Mouse (Mus musculus): ENCODE measurements around the gene Ism1. TPM values are rescaled to one million over a fixed set of nuclear protein-coding genes. Genes with fewer than 3 reads are reported as not detected.

The Ism1 gene
- polyA plus RNA-seq, 1 experiment from 2014 or later, result 8.0 TPM

GRCm38 (mm10) chr2:139714206-139714605 is 36.2 kb downstream of the Ism1 start:
- H3K9me3 ChIP-seq, result peaks cover 5% of the 10 kb centered on the region; the same call in 1 of the 2 replicates
- no peak overlapping the region for H3K4me3 ChIP-seq (replicated peaks)
- no peak overlapping the region for H3K9ac ChIP-seq (replicated peaks)
- no peaks in the 10 kb centered on the region for H3K36me3 ChIP-seq
- no peak for ATAC-seq (ENCODE audit: insufficient number of reproducible peaks, insufficient read depth, low FRiP score, low TSS enrichment, low read depth)
- no peak overlapping the region for H3K27ac ChIP-seq
- H3K4me1 ChIP-seq (replicated peaks), result no peaks in the 10 kb centered on the region
- no peaks in the 10 kb centered on the region for H3K27me3 ChIP-seq
- WGBS, result 50% methylated on average over 3 of the region's 3 CpGs
- no peak overlapping the region for H3K4me2 ChIP-seq

- Histone ChIP-seq H3K9ac (replicated peaks) (no peak overlapping the region), H3K9me3 (peaks cover 5% of the 10 kb centered on the region; the same call in 1 of the 2 replicates), H3K27ac (no peak overlapping the region), H3K4me3 (replicated peaks) (no peak overlapping the region), H3K36me3 (no peaks in the 10 kb centered on the region), H3K4me1 (replicated peaks) (no peaks in the 10 kb centered on the region), H3K4me2 (no peak overlapping the region), H3K27me3 (no peaks in the 10 kb centered on the region)
- WGBS, result 67% methylated on average over 1 of the region's 1 CpGs
- no peak for ATAC-seq (ENCODE audit: insufficient number of reproducible peaks, insufficient read depth, low FRiP score, low TSS enrichment, low read depth)
Observed at GRCm38 (mm10) chr2:139717772-139718171, 39.8 kb downstream of the Ism1 start.

DNA sequence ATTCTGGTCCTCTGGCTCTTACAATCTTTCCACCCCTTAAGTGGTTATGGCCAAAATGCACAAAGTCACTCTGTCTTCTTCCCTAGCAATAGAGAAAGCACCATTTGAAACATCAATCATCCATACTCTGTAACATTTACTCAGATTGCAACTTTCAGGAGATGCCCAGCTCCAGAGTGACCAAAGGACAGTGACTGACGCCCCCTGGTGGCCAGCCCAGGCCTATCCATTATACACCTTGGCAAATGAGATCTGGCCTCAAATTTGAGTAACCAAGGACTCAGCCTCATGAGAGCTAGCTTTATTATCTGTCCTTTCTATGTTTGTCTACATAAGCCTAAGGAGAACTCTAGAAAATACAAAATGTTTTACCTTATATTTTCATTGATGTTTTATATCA is 44.7 kb downstream of the Ism1 start:
- Histone ChIP-seq H3K36me3 (no peaks in the 10 kb centered on the region), H3K4me1 (replicated peaks) (no peaks in the 10 kb centered on the region), H3K9me3 (no peaks in the 10 kb centered on the region), H3K4me2 (no peak overlapping the region), H3K9ac (replicated peaks) (no peak overlapping the region), H3K27me3 (no peaks in the 10 kb centered on the region), H3K27ac (no peak overlapping the region), H3K4me3 (replicated peaks) (no peak overlapping the region)
- no peak for ATAC-seq (ENCODE audit: insufficient number of reproducible peaks, insufficient read depth, low FRiP score, low TSS enrichment, low read depth)
- 0% methylated on average over 1 of the region's 1 CpGs for WGBS

GRCm38 (mm10) chr2:139723304-139723703 is 45.3 kb downstream of the Ism1 start:
- no peak for ATAC-seq (ENCODE audit: insufficient number of reproducible peaks, insufficient read depth, low FRiP score, low TSS enrichment, low read depth)
- Histone ChIP-seq H3K9ac (replicated peaks) (no peak overlapping the region), H3K36me3 (no peaks in the 10 kb centered on the region), H3K4me2 (no peak overlapping the region), H3K27ac (no peak overlapping the region), H3K4me1 (replicated peaks) (no peaks in the 10 kb centered on the region), H3K9me3 (no peaks in the 10 kb centered on the region), H3K4me3 (replicated peaks) (no peak overlapping the region), H3K27me3 (no peaks in the 10 kb centered on the region)
- 44% methylated on average over 3 of the region's 3 CpGs for WGBS

GRCm38 (mm10) chr2:139724202-139724838 is 46.3 kb downstream of the Ism1 start:
- H3K4me2 ChIP-seq, result no peak overlapping the region
- H3K4me1 ChIP-seq (replicated peaks), result no peaks in the 10 kb centered on the region
- WGBS, result 76% methylated on average over 4 of the region's 4 CpGs
- no peak overlapping the region for H3K4me3 ChIP-seq (replicated peaks)
- no peaks in the 10 kb centered on the region for H3K36me3 ChIP-seq
- no peak for ATAC-seq (ENCODE audit: insufficient number of reproducible peaks, insufficient read depth, low FRiP score, low TSS enrichment, low read depth)
- H3K27ac ChIP-seq, result no peak overlapping the region
- H3K27me3 ChIP-seq, result no peaks in the 10 kb centered on the region
- H3K9ac ChIP-seq (replicated peaks), result no peak overlapping the region
- no peaks in the 10 kb centered on the region for H3K9me3 ChIP-seq

- no peak overlapping the region for H3K4me2 ChIP-seq
Observed at GRCm38 (mm10) chr2:139725328-139725727, 47.4 kb downstream of the Ism1 start.

DNA sequence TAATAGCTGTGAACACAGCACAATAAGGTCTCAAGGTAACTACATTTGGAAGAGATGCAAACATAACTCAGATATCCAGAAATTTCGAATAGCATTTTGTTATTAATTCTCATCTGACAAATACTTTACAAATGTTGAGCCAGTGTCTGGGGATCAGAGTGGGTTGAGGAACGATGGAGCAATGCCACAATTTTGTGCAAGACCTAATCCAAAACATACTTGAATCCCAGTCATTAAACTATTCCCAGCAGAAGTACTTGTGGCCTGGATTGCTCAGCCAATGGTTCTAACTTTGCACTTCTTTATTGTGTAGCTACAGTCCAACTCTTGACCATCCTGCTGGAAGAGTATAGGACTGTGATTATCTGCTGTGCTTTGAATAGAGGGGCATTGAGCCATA is 50.1 kb downstream of the Ism1 start:
- H3K27me3 ChIP-seq, result no peaks in the 10 kb centered on the region
- WGBS, result 88% methylated on average over 2 of the region's 2 CpGs
- ATAC-seq (ENCODE audit: insufficient number of reproducible peaks, insufficient read depth, low FRiP score, low TSS enrichment, low read depth), result no peak
- no peak overlapping the region for H3K27ac ChIP-seq
- H3K9me3 ChIP-seq, result no peaks in the 10 kb centered on the region
- no peak overlapping the region for H3K9ac ChIP-seq (replicated peaks)
- H3K4me3 ChIP-seq (replicated peaks), result no peak overlapping the region
- 0 out of 2 replicates have a peak, but pooled peaks cover 1% of the 10 kb centered on the region for H3K36me3 ChIP-seq
- H3K4me2 ChIP-seq, result no peak overlapping the region
- H3K4me1 ChIP-seq (replicated peaks), result no peaks in the 10 kb centered on the region

More at GRCm38 (mm10) chr2:139725328-139725727, 47.4 kb downstream of the Ism1 start:
- Histone ChIP-seq H3K4me1 (replicated peaks) (no peaks in the 10 kb centered on the region), H3K27me3 (no peaks in the 10 kb centered on the region), H3K36me3 (no peaks in the 10 kb centered on the region), H3K27ac (no peak overlapping the region), H3K9me3 (no peaks in the 10 kb centered on the region), H3K4me3 (replicated peaks) (no peak overlapping the region), H3K9ac (replicated peaks) (no peak overlapping the region)
- ATAC-seq (ENCODE audit: insufficient number of reproducible peaks, insufficient read depth, low FRiP score, low TSS enrichment, low read depth), result no peak
- 74% methylated on average over 3 of the region's 3 CpGs for WGBS

GRCm38 (mm10) chr2:139729377-139729776 is 51.4 kb downstream of the Ism1 start:
- Histone ChIP-seq H3K36me3 (0 out of 2 replicates have a peak, but pooled peaks cover 3% of the 10 kb centered on the region), H3K27me3 (no peaks in the 10 kb centered on the region), H3K27ac (no peak overlapping the region), H3K9ac (replicated peaks) (no peak overlapping the region), H3K4me3 (replicated peaks) (no peak overlapping the region), H3K4me2 (no peak overlapping the region), H3K9me3 (no peaks in the 10 kb centered on the region), H3K4me1 (replicated peaks) (no peaks in the 10 kb centered on the region; the same call in 1 of the 2 replicates)
- no peak for ATAC-seq (ENCODE audit: insufficient number of reproducible peaks, insufficient read depth, low FRiP score, low TSS enrichment, low read depth)
- 92% methylated on average over 5 of the region's 5 CpGs for WGBS

- no peak overlapping the region for H3K4me2 ChIP-seq
- no peak overlapping the region for H3K27ac ChIP-seq
- H3K9ac ChIP-seq (replicated peaks), result no peak overlapping the region
- peaks cover 7% of the 10 kb centered on the region for H3K36me3 ChIP-seq
- no peak overlapping the region for H3K4me3 ChIP-seq (replicated peaks)
- no peak for ATAC-seq (ENCODE audit: insufficient number of reproducible peaks, insufficient read depth, low FRiP score, low TSS enrichment, low read depth)
- H3K27me3 ChIP-seq, result no peaks in the 10 kb centered on the region
- peaks cover 6% of the 10 kb centered on the region; the same call in 1 of the 2 replicates for H3K9me3 ChIP-seq
- no peaks in the 10 kb centered on the region for H3K4me1 ChIP-seq (replicated peaks)
- WGBS, result 71% methylated on average over 1 of the region's 1 CpGs
Observed at GRCm38 (mm10) chr2:139742381-139742780, 64.4 kb downstream of the Ism1 start.

- peak; percentile 56; the same call in 1 of the 2 replicates for ATAC-seq (ENCODE audit: insufficient number of reproducible peaks, insufficient read depth, low FRiP score, low TSS enrichment, low read depth)
- no peaks in the 10 kb centered on the region for H3K9me3 ChIP-seq
- no peaks in the 10 kb centered on the region for H3K27me3 ChIP-seq
- no peaks in the 10 kb centered on the region for H3K4me1 ChIP-seq (replicated peaks)
- peaks cover 15% of the 10 kb centered on the region for H3K36me3 ChIP-seq
- no peak overlapping the region for H3K4me2 ChIP-seq
- H3K9ac ChIP-seq (replicated peaks), result no peak overlapping the region
- H3K4me3 ChIP-seq (replicated peaks), result no peak overlapping the region
- WGBS, result 84% methylated on average over 8 of the region's 8 CpGs
- no peak overlapping the region for H3K27ac ChIP-seq
Observed at GRCm38 (mm10) chr2:139757021-139757420, 79.0 kb downstream of the Ism1 start.

- Histone ChIP-seq H3K4me2 (no peak overlapping the region), H3K4me1 (replicated peaks) (no peaks in the 10 kb centered on the region), H3K27ac (no peak overlapping the region), H3K27me3 (no peaks in the 10 kb centered on the region), H3K4me3 (replicated peaks) (no peak overlapping the region), H3K9me3 (no peaks in the 10 kb centered on the region), H3K36me3 (peaks cover 13% of the 10 kb centered on the region), H3K9ac (replicated peaks) (no peak overlapping the region)
- ATAC-seq (ENCODE audit: insufficient number of reproducible peaks, insufficient read depth, low FRiP score, low TSS enrichment, low read depth), result no peak
- 98% methylated on average over 1 of the region's 1 CpGs for WGBS
Observed at GRCm38 (mm10) chr2:139757456-139757855, 79.5 kb downstream of the Ism1 start.

- Histone ChIP-seq H3K4me3 (replicated peaks) (no peak overlapping the region), H3K27me3 (no peaks in the 10 kb centered on the region), H3K9me3 (peaks cover 6% of the 10 kb centered on the region; the same call in 1 of the 2 replicates), H3K27ac (peak overlapping the region; percentile 41; the same call in 1 of the 2 replicates), H3K9ac (replicated peaks) (no peak overlapping the region), H3K36me3 (no peaks in the 10 kb centered on the region), H3K4me2 (no peak overlapping the region), H3K4me1 (replicated peaks) (no peaks in the 10 kb centered on the region)
- ATAC-seq (ENCODE audit: insufficient number of reproducible peaks, insufficient read depth, low FRiP score, low TSS enrichment, low read depth), result no peak
- WGBS, result 75% methylated on average over 5 of the region's 5 CpGs
Observed at GRCm38 (mm10) chr2:139764355-139764754, 86.4 kb downstream of the Ism1 start.
